Mouse (Mus musculus): ENCODE results near the gene Mapk11.
A peak's percentile ranks its signal among the peaks of the same experiment; 100 is the strongest.

Gene Mapk11

GRCm38 (mm10) chr15:89149271-89150040, at the start of gene Mapk11:
TSS of gene Mapk11 (minus strand) at chr15:89149628.
- no peak for DNase-seq (ENCODE audit: low spot score)

GRCm38 (mm10) chr15:89197056-89197455, 47.6 kb upstream of the Mapk11 start:
- no peak for DNase-seq (ENCODE audit: low spot score)

GRCm38 (mm10) chr15:89196313-89196706, 46.9 kb upstream of the Mapk11 start, which contains the start of gene Dennd6b:
TSS of gene Dennd6b (minus strand) at chr15:89196496.
- peak; percentile 92 for DNase-seq (ENCODE audit: low spot score)

GRCm38 (mm10) chr15:89195690-89196312, 46.4 kb upstream of the Mapk11 start:
- peak; percentile 87 for DNase-seq (ENCODE audit: low spot score)

GRCm38 (mm10) chr15:89195261-89195681, 45.8 kb upstream of the Mapk11 start:
- DNase-seq (ENCODE audit: low spot score): no peak

GRCm38 (mm10) chr15:89184937-89185227, 35.5 kb upstream of the Mapk11 start:
- no peak for DNase-seq (ENCODE audit: low spot score)

GRCm38 (mm10) chr15:89184141-89184936, 34.9 kb upstream of the Mapk11 start:
- DNase-seq (ENCODE audit: low spot score): no peak

- no peak for DNase-seq (ENCODE audit: low spot score)
Measured at GRCm38 (mm10) chr15:89182842-89183241, 33.4 kb upstream of the Mapk11 start.

- DNase-seq (ENCODE audit: low spot score): no peak
Measured at GRCm38 (mm10) chr15:89182328-89182741, 32.9 kb upstream of the Mapk11 start.

- no peak for DNase-seq (ENCODE audit: low spot score)
Measured at GRCm38 (mm10) chr15:89181561-89182270, 32.3 kb upstream of the Mapk11 start.

- DNase-seq (ENCODE audit: low spot score): peak; percentile 68
Measured at GRCm38 (mm10) chr15:89180571-89181229, 31.3 kb upstream of the Mapk11 start, which contains the start of gene Plxnb2. TSS of gene Plxnb2 (minus strand) at chr15:89180788.

GRCm38 (mm10) chr15:89180081-89180541, 30.7 kb upstream of the Mapk11 start:
- DNase-seq (ENCODE audit: low spot score): no peak

GRCm38 (mm10) chr15:89179630-89179964, 30.2 kb upstream of the Mapk11 start:
- no peak for DNase-seq (ENCODE audit: low spot score)

GRCm38 (mm10) chr15:89178954-89179629, 29.7 kb upstream of the Mapk11 start:
- peak; percentile 65 for DNase-seq (ENCODE audit: low spot score)

GRCm38 (mm10) chr15:89178260-89178860, 28.9 kb upstream of the Mapk11 start:
- DNase-seq (ENCODE audit: low spot score): no peak

GRCm38 (mm10) chr15:89177576-89178259, 28.3 kb upstream of the Mapk11 start:
- no peak for DNase-seq (ENCODE audit: low spot score)

- peak; percentile 84 for DNase-seq (ENCODE audit: low spot score)
Measured at GRCm38 (mm10) chr15:89177121-89177520, 27.7 kb upstream of the Mapk11 start.

GRCm38 (mm10) chr15:89175411-89176155, 26.2 kb upstream of the Mapk11 start:
- DNase-seq (ENCODE audit: low spot score): no peak

GRCm38 (mm10) chr15:89174889-89175339, 25.5 kb upstream of the Mapk11 start:
- DNase-seq (ENCODE audit: low spot score): no peak

Measured in ovary, postnatal 14 days (tissue).